Comparison of ENCODE assay signal across 20 mouse cellular contexts in the genomic region with DNA sequence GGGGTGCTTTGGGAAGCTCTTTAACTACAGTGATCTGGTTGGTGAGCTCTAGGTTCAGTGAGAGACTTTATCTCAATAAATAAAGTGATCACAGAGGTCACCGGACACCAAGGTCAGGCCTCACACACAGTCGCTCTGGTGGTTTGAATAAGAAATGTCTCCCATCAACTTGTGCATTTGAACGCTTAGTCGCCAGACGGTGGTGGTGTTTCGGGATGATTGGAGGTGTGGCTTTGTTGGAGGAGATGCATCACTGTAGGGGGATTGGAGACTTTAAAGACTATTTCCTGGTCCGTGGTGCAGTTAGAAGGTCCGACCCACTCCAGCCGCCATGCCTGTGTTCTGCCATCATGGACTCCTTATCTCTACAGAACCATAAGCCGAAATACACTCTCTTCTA.
DNase-seq lines count a peak whose midpoint lies in the region; ATAC-seq and TF ChIP-seq lines count a peak whose summit lies in the region.
"Had no signal": no experiment of that assay in that cellular context is flagged by ENCODE, and none has a peak within 500 bp of the region (broad histone marks: within the 10 kb centered on the region; RNA-seq: fewer than 3 reads in every experiment).

No protein-coding gene starts in this region.

- peak; percentile 92 for TF ChIP-seq EP300 in ES-Bruce4 (IDR thresholded peaks at IDR 0.05; ENCODE audit: insufficient read depth, low read depth, low read length)

- H3K4me2 ChIP-seq in intestine, embryonic 16.5 days (ENCODE audit: low read depth, low read length), result no peak overlapping the region
- H3K4me2 ChIP-seq: embryonic facial prominence, embryonic 12.5 days; forebrain, embryonic 13.5 days had no signal

- H3K9ac ChIP-seq in ES-Bruce4 (ENCODE audit: low read depth, poor library complexity, severe bottlenecking) (no peak overlapping the region), ES-E14 (ENCODE audit: insufficient read depth, low read depth, low read length, poor library complexity, severe bottlenecking) (no peak overlapping the region)
- no peak overlapping the region for H3K9ac ChIP-seq in intestine, embryonic 16.5 days (ENCODE audit: low read depth, low read length)
- H3K9ac ChIP-seq: embryonic facial prominence, embryonic 12.5 days; forebrain, embryonic 13.5 days had no signal

- 0 out of 2 replicates have a peak overlapping the region, but pooled peaks have one; percentile 7 for H3K27ac ChIP-seq in ES-Bruce4 (ENCODE audit: insufficient read depth, low read length)
- no peak overlapping the region; the same call in 1 of the 2 replicates for H3K27ac ChIP-seq in ES-E14 (ENCODE audit: insufficient read depth, low read depth, low read length, poor library complexity, severe bottlenecking)
- no peak overlapping the region for H3K27ac ChIP-seq in intestine, embryonic 16.5 days (ENCODE audit: low read length)
- no peak overlapping the region for H3K27ac ChIP-seq in embryonic facial prominence, embryonic 10.5 days (replicated peaks)
- H3K27ac ChIP-seq: embryonic facial prominence, embryonic 12.5 days; forebrain, embryonic 13.5 days had no signal

- no peaks in the 10 kb centered on the region for H3K27me3 ChIP-seq in ES-Bruce4 (ENCODE audit: control insufficient read depth, insufficient read depth, low read length, poor library complexity, severe bottlenecking)
- no peaks in the 10 kb centered on the region for H3K27me3 ChIP-seq in intestine, embryonic 16.5 days (replicated peaks; ENCODE audit: control insufficient read depth, insufficient read depth, low read length)
- H3K27me3 ChIP-seq in embryonic facial prominence, embryonic 10.5 days (replicated peaks; ENCODE audit: low read depth, poor library complexity, severe bottlenecking), result no peaks in the 10 kb centered on the region
- H3K27me3 ChIP-seq: embryonic facial prominence, embryonic 12.5 days; forebrain, embryonic 13.5 days had no signal

- H3K36me3 ChIP-seq in ES-Bruce4 (ENCODE audit: control insufficient read depth, insufficient read depth, low read length, poor library complexity, severe bottlenecking), result no peaks in the 10 kb centered on the region
- no peaks in the 10 kb centered on the region for H3K36me3 ChIP-seq in ES-E14 (ENCODE audit: control insufficient read depth, insufficient read depth, low read length, poor library complexity, severe bottlenecking)
- no peaks in the 10 kb centered on the region for H3K36me3 ChIP-seq in intestine, embryonic 16.5 days (ENCODE audit: control insufficient read depth, insufficient read depth, low read length)
- no peaks in the 10 kb centered on the region for H3K36me3 ChIP-seq in embryonic facial prominence, embryonic 10.5 days (replicated peaks)
- H3K36me3 ChIP-seq: embryonic facial prominence, embryonic 12.5 days had no signal

- H3K9me3 ChIP-seq in ES-Bruce4 (replicated peaks; ENCODE audit: control insufficient read depth, insufficient read depth, low read length, poor library complexity, severe bottlenecking) (no peaks in the 10 kb centered on the region), ES-E14 (ENCODE audit: control insufficient read depth, insufficient read depth, low read depth, low read length) (no peaks in the 10 kb centered on the region)
- H3K9me3 ChIP-seq in intestine, embryonic 16.5 days (ENCODE audit: control insufficient read depth, low read length), result no peaks in the 10 kb centered on the region
- H3K9me3 ChIP-seq in embryonic facial prominence, embryonic 10.5 days, result no peaks in the 10 kb centered on the region
- H3K9me3 ChIP-seq: embryonic facial prominence, embryonic 12.5 days; forebrain, embryonic 13.5 days had no signal

- peak; percentile 88 for DNase-seq in ES-E14 (ENCODE audit: low read depth, low spot score)
- peak; percentile 64 for DNase-seq in WW6 (ENCODE audit: low read depth, low spot score)
- DNase-seq in kidney, postnatal 36 days, result no peak
- no peak for DNase-seq in cerebellum, postnatal 25 days
- DNase-seq in embryonic facial prominence, embryonic 10.5 days (ENCODE audit: low spot score), result no peak
- DNase-seq: adrenal gland, adult 8-10 months; adrenal gland, postnatal 14 days; adrenal gland, postnatal 36 days; cerebellum, adult 11-12 months; cerebellum, adult 2 months; cerebellum, adult 9-10 months; cerebellum, postnatal 10 days; cerebellum, postnatal 36 days; embryo, embryonic 11 days had no signal

- H3K4me1 ChIP-seq in ES-Bruce4 (ENCODE audit: control insufficient read depth, insufficient read depth, low read length) (peaks cover 2% of the 10 kb centered on the region), ES-E14 (ENCODE audit: control insufficient read depth in 2 of 2, insufficient read depth in 2 of 2, low read length in 2 of 2, poor library complexity in 1 of 2) (peaks cover 5 to 11% of the 10 kb centered on the region in 2 experiments; a peak in 2 of 4 replicates)
- no peaks in the 10 kb centered on the region for H3K4me1 ChIP-seq in intestine, embryonic 16.5 days (ENCODE audit: control insufficient read depth, insufficient read depth, low read length)
- no peaks in the 10 kb centered on the region for H3K4me1 ChIP-seq in embryonic facial prominence, embryonic 10.5 days
- H3K4me1 ChIP-seq: embryonic facial prominence, embryonic 12.5 days; forebrain, embryonic 13.5 days had no signal

- WGBS in intestine, embryonic 16.5 days, result 88% methylated on average over 10 of the region's 10 CpGs
- 94% methylated on average over 10 of the region's 10 CpGs for WGBS in embryonic facial prominence, embryonic 10.5 days

- ATAC-seq in intestine, embryonic 16.5 days, result no peak
- ATAC-seq: activated CD4-positive, CD25-positive, alpha-beta regulatory T cell, adult 4 months; forebrain, embryonic 13.5 days; forebrain, embryonic 16.5 days had no signal

- no peak overlapping the region for H3K4me3 ChIP-seq in ES-Bruce4 (ENCODE audit: low read depth, low read length)
- peak overlapping the region in 1 of 2 experiments; percentile 10; a peak in 1 of 4 replicates for H3K4me3 ChIP-seq in ES-E14 (ENCODE audit: insufficient read depth in 1 of 2, low read depth in 1 of 2, low read length in 2 of 2, poor library complexity in 1 of 2, severe bottlenecking in 1 of 2)
- H3K4me3 ChIP-seq in intestine, embryonic 16.5 days (ENCODE audit: low read length), result no peak overlapping the region
- no peak overlapping the region for H3K4me3 ChIP-seq in embryonic facial prominence, embryonic 10.5 days
- H3K4me3 ChIP-seq: embryonic facial prominence, embryonic 12.5 days; forebrain, embryonic 13.5 days had no signal

- in situ Hi-C loops in ES-E14 (cut with MboI; ENCODE audit: low sequenced_read_pairs in 2 of 2, unreplicated experiment in 2 of 2), result no loop called here

- no peak for TF ChIP-seq POLR2A in ES-Bruce4 (IDR thresholded peaks at IDR 0.05; ENCODE audit: insufficient read depth, low read length)

- no peak for TF ChIP-seq CTCF in ES-Bruce4 (IDR thresholded peaks at IDR 0.05; ENCODE audit: low read depth, low read length)

TF ChIP-seq in ES-E14, 5 proteins besides CTCF, POLR2A, EP300 and RAD21:
- TF ChIP-seq CHD2 (IDR thresholded peaks at IDR 0.05; ENCODE audit: low read depth, low read length), result no peak
- TF ChIP-seq MAFK (IDR thresholded peaks at IDR 0.05; ENCODE audit: insufficient read depth, low read depth, low read length), result no peak
- TF ChIP-seq HCFC1 (IDR thresholded peaks at IDR 0.05; ENCODE audit: borderline replicate concordance, insufficient read depth, low read length), result no peak
- TF ChIP-seq ZNF384 (IDR thresholded peaks at IDR 0.05; ENCODE audit: low read depth, low read length), result no peak
- TF ChIP-seq ZC3H11A (IDR thresholded peaks at IDR 0.05; ENCODE audit: borderline replicate concordance, low read depth, low read length), result no peak

Comparison
In these comparisons a context has a peak if more than half of its experiments do, and no peak if none do; other contexts are left out.
1. DNase-seq: peak in ES-E14 (single experiment) and WW6 (single experiment); none in kidney, postnatal 36 days (0 of 2), cerebellum, postnatal 25 days (0 of 2) and embryonic facial prominence, embryonic 10.5 days (single experiment).